Mouse (Mus musculus) gastrocnemius, postnatal 4 days (tissue): ENCODE results near the gene Ubac2. TPM values are rescaled to one million over a fixed set of nuclear protein-coding genes. Genes with fewer than 3 reads are reported as not detected.

Source experiments
- DNase-seq, 2 experiments: peaks; one replicate each; pipeline ENCODE4 v3.0.0; 2021 to 2022; ENCODE audit warnings: low spot score in 2 of 2, mixed read lengths in 2 of 2
- total RNA-seq, 2 experiments: library from RNA; stranded (reverse); gene quantifications; 2 replicates each; pipeline ENCODE4 v1.2.3; 2021

Gene Ubac2
- total RNA-seq, 2 experiments from 2014 or later, result 28.4 to 30.6 TPM

DNA sequence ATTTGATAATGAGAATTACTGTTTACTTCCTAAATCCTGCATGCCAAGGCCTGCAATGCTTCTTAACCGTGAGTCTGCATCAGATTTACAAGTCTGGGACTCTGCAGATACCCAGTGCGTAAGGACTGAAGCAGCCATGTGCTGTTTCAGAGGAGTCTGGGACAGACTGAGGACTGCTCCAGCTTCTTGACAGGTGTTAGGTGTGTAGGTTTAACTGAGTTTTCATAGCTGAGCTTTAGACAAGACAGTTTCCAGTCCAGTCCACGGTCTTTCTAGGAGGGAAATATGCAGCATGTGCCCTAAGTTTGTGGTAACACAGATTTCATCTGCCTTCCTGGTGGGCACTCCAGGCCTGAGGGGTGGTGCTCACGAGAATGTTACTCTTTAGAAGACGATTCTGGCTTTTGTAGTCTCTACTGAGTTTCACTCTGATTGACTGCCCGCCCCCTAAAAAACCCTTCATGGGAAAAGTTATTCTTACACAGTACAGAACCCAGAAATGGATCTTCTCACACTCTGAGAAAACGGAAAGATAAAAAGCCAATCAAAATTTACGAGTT, 68.9 kb downstream of the Ubac2 start:
- no peak for DNase-seq

DNA sequence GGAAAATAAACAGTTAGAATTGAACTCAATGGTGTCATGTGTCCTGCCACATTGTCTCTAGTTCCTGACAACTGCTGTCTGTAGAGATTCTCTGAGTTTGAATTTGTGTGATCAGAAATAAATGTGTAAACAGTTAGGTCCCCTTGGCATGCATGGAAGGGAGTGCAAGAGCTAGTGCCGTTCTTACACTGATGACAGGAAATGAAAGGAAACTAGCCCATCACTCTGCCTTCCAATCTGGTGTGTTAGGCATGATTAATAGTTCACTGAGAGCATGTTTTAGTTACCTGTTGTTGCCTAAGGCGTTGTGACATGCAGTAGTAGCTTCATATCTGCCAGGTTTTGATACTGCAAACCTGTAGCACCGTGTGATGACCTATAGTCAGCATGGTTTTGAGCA, 69.5 kb downstream of the Ubac2 start:
- no peak for DNase-seq

DNA sequence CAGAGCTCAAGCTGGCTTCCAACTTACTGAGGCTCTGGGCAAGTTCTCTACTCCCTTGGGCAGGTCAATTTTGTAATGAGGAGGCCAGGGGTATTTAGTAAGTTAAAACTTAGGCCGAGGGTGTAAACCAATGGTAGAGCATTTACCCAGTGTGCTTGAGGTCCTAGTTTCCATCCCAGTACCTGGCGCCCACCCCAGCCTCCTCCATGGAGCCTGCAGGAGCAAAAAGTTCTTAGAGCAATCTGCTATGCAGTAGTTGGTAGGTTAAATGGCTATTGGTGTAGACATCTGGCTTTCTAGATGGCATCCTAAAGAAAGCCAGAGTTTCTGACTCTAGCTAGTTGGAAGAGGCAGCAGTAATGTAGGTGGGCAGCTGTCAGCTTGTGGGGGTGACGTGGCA, 71.0 kb downstream of the Ubac2 start:
- DNase-seq, result no peak

- no peak for DNase-seq
Measured at GRCm38 (mm10) chr14:121949897-121950296, 71.5 kb downstream of the Ubac2 start.

DNA sequence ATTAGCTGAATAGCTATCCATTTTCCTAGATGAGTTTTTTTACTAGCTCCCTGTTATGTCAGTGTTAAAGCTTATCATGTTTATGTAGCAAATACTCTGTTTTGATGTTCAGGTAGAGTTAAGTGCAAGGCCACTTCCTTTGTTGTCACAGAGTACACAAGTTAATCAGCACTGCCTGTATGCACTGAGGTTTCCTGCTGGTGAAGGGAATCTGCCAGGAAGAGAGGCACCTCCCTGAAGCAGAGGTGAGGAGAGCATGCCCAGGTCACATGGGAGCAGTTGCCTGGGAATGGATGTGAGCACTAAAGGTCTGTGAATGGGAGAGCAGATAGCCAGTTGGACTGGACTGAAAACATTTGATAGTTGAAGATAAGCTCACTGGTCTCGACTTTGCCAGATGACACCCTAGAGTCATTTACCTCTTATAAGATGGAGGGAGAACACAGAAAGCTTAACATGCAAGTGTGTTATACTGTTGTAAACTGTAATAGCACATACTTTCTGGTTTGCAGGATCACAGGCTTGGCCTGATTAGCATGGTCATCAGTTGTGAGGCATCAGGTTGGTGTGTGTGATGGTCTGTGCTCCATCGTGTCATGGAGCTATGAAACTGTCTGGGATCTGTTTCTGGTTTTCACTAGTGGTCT, 73.1 kb downstream of the Ubac2 start:
- no peak for DNase-seq

DNA sequence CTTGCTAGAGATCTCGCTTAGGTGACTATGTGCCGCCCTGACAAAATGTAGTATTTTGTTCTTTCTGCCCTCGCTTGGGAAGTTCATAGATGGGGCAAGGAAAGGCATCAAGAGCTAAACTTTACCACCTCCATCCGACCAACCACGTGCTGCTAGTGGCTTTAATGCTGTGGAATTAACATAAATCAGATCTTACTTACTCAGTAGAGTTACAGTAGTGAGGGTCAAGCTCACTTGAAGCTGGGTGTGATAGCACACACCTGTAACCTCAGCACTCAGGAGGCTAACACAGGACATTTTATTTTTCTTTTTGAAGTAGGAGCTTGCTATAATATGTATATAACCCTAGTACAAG, 73.6 kb downstream of the Ubac2 start:
- DNase-seq, result no peak

DNA sequence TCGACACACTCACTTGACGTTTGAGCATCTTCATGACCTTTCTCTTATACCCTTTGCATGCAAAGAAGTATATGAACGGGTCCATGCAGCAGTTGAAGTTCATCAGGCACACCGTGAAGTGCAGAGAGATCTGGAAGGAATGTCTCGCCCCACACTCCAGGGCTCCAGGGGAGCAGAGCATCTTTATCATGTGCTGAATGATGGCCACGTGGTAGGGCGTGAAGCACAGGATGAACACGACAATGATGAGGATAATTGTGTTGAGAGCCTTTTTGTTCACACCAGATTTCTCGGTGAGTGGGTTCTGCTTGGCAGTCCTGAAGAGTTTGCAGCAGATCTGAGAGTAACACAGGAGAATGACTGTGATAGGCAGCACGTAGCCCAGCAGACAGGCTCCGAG, 75.7 kb downstream of the Ubac2 start:
- no peak for DNase-seq

GRCm38 (mm10) chr14:121954608-121955007, 76.2 kb downstream of the Ubac2 start:
- DNase-seq, result peak in 1 of 2 experiments; percentile 6

DNA sequence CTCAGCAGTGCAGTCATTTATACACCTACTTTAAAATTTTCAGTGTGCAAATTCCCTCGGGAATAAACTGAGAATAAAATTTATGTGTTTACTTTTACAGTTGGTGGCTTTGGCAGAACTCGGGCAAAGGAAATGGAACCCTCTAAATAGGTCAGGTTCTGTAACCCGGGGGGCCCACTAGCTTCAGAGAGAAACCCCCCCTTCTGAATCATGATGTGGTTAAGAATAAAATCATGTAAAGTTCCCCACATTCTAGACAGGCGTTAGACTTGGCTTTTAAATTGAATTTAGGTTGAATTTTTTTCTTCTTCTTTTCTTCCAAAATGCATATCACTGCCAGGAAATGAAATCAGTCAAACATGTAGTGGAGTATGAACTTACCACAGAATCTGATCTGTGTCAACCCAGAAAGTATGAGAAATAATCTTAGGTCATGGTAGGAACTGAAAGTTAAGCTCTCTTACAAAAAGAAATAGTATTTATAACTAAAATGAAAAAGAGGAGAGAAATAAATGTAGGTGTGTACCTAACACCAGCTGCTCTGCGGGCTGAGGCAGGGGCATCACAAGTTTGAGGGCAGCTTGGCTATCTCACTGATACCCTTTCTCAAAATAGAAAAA, 76.9 kb downstream of the Ubac2 start:
- DNase-seq, result no peak

GRCm38 (mm10) chr14:121956291-121956690, 77.9 kb downstream of the Ubac2 start:
- no peak for DNase-seq

- DNase-seq, result no peak
Measured at GRCm38 (mm10) chr14:121957176-121957871, 78.9 kb downstream of the Ubac2 start.

- DNase-seq, result no peak
Measured at GRCm38 (mm10) chr14:121958041-121958750, 79.8 kb downstream of the Ubac2 start.

DNA sequence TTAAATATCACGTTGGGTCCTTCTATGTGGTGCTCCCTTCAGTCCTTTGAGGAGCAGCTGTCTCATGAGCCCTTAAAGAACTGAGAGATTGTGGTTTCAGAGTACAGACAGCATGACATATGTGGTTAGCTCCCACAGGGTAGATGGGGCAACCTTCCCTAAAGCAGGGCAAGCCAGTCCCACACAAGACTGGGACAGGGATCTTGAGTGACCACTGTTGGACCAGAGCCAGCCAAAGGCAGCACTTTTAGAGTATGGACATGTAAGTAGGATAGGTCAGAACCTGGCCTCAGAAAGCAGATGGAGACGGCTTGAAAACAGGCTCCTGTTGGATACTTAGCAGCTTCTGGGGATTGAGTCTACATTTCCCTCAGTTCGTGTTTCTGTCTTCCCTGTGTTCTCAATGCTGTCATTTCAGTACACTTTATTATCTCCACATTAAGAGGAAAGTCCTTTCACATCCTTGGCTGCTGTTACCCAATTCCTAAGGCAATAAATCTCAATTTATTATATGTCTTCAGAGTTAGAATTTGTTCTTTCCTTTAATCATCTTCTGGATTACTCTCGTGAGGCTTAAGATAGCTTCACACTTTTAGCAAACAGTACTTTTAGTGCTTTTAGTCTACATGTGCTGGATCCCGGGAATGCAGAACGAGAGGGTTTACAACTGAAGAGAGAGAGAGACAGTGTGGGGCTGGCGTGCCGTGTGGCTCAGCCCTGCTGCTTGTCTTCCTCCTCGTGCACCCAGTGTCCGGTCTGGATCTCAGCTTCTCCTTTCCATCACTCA, 80.5 kb downstream of the Ubac2 start:
- DNase-seq, result no peak

DNA sequence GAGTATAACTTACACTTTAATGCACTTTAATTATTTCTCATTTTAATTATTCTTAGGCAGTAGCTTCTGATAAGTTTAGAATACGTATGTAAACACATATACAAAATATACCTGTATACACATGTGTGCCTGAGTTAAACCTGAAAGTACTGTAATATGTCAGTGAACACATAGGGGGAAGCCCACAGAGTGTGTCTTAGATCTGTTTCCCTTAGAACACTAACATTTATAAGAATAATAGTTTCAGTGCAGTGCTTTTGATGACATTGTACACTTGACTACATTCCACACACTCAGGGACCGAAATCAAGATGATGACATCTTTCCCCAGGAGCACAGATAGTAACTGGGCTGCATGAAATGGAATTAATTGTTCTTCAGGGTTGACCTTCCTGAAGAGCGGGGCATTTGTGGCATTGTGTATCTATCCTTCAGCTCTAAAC, 81.1 kb downstream of the Ubac2 start:
- DNase-seq, result no peak

GRCm38 (mm10) chr14:121960031-121960430, 81.6 kb downstream of the Ubac2 start:
- DNase-seq, result no peak

- no peak for DNase-seq
Measured at GRCm38 (mm10) chr14:121960531-121960930, 82.1 kb downstream of the Ubac2 start.

DNA sequence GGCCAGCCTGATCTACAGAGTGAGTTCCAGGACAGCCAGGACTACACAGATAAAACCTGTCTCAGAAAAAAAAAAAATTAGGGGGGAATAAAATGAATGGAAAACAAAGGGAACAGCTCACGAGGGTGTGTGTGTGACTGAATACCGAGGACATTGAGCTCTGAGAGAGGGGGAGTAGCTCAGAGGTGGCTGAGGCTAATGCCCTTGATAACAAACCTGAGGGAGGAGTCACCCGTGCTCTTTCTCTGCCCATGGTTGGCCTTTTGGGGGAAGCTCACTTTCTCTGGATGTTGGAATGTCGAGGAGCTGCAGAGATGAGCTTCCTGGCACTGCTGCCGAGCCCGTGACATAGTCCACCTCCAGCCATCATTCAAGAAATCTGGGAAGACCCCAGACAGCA, 82.6 kb downstream of the Ubac2 start:
- no peak for DNase-seq

- no peak for DNase-seq
Measured at GRCm38 (mm10) chr14:121961496-121962127, 83.2 kb downstream of the Ubac2 start.

DNA sequence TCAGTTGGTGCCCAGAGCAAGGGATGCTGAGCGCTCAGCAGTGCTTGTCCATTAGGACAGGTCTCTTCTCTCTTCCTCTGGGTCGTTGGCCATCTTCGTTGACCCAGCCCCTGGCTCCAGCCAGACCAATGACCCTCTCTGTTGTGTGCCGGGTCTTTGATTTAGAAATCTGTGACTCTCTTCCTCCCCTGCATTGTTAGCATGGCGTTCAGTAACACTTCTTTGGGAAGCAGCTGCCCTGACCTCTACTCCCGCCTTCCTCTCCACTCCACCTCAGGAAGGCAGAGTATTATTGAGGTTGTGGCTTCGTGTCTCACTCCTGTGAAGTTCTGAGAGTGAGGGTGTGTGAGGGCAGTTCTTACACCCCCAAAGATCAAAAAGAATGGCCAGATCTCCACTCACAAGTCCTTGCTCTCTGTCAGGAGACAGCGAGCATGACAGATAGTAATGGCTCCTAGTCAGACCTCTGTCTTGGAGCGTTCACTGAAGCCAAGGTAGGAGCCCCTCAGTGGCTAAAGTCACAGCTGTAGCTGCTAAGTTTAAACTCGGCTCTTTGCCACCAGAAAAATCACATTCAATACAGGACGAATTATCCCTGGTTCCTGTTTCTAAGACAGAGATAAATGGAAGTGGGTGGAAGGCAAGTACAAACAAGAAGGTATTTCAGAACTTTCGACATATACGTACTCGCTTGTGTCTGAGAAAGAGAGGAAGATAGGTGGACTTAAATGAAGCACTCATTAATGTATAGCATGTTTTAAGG, 83.9 kb downstream of the Ubac2 start:
- DNase-seq, result no peak
